Mouse (Mus musculus) adrenal gland, postnatal 0 days (tissue): ENCODE measurements around the gene Ifi207. TPM values are rescaled to one million over a fixed set of nuclear protein-coding genes. Genes with fewer than 3 reads are reported as not detected.

Experiments used
- polyA plus RNA-seq: library from polyadenylated mRNA; unstranded; fragments of >200 nt; fragmentation: Nextera tagmentation; extraction: Ambion mirVana; gene quantifications from 2 replicates; pipeline ENCODE4 v1.2.1, GENCODE M21; 2015

The Ifi207 gene
- polyA plus RNA-seq = 2.8 and 3.3 TPM in 2 replicates

DNA sequence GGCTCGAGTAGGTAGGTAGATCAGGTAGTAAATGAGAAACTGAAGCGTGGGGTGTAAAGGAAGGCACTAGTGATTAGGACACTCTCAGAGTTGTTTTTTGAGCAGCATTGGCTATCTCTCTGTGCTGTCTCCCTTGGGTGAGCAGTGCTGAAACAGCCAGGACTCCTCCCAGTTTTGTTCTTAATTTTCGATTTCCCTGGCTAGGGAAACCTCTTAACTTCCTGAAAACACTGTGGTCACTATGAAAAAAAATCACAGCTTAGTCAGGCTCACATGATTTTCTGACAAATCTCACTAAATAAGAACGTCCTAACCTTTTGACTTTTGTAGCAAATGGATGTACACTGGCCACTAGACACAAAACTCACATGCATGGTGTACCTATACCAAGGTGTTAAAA, at the start of gene Ifi207:
Ifi207 (minus strand) TSS at position 92 of the 400 bp plus-strand sequence.

DNA sequence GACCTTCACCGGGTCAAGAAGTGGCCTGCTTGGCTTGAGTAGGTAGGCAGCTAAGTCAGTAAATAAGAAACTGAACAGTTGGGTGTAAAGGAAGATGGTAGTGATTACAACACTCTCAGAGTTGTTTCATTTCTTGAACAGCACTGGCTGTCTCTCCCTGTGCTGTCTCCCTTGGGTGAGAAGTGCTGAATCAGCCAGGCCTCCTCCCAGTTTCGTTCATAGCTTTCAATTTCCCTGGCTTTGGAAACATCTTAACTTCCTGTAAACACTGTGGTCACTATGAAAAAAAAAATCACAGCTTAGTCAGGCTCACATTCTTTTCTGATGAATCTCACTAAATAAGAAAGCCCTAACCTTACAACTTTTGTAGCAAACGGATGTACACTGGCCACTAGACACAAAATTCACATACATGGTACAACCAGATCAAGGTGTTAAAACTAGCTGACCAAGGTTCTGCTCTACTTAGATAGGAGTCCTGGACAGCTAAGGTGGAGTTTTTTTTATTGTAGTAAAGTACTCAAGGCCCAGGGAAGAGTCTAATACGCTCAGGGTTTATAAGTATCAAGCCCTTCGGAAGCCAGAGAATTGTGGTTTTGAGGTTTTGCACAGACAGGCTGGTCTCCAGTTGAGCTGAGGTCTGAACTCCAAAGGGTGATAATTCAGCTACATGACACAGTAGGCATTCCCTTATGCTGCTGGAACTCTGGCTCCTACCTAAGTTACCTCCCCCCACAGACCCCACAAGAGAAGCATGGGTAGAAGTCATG, 25.5 kb upstream of the Ifi207 start, which contains the start of gene Ifi204:
Ifi204 (minus strand) TSS at position 96 of the 770 bp plus-strand sequence.

DNA sequence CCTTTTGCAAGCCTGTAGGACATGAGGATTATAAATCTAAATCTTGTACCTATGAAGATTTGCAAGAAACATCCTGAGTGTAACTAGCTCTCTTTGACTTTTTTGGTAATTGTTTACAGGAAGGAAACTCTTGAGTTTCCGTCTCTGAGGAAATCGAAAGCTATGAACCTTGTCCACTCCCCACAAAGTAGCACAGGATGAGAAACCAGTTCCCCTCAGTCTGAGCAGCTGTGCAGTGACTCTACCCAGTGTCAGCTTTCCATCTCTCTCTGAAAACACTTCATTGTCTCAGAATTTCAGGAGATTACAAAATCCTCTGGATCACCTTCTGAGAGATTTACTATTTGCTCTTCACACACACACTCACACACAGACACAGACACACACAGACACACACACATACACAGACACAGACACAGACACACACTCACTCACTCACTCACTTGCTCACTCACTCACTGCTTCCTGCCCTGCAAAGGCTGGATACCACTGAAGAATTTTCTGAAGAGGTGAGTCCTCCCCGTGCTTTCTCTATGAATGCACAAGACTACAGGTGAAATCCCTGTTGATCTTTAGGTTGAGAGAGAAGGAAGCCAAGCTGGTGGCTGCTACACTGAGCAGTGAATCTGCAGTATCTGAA, 68.0 kb downstream of the Ifi207 start, which contains the start of gene Ifi208:
Ifi208 (plus strand) TSS at position 218 of the 640 bp plus-strand sequence.

Other genes starting within 250 kb of the Ifi207 start
- not detected in 2 replicates for gene Ifi214, start 205.8 kb downstream of the Ifi207 start, polyA plus RNA-seq
- 0.17 and 0.86 TPM in 2 replicates for gene Ifi213, start 142.5 kb downstream of the Ifi207 start, polyA plus RNA-seq
- gene Ifi209, start 110.8 kb downstream of the Ifi207 start, polyA plus RNA-seq = 0.76 and 1.2 TPM in 2 replicates
- 0.06 TPM in 1 of 2 replicates, not detected in the other for gene Ifi208, start 68.1 kb downstream of the Ifi207 start, polyA plus RNA-seq
- gene Ifi204, start 25.2 kb upstream of the Ifi207 start, polyA plus RNA-seq = 12.5 and 14.1 TPM in 2 replicates
- 4.8 and 6.8 TPM in 2 replicates for gene Ifi211, start 171.3 kb upstream of the Ifi207 start, polyA plus RNA-seq
- gene Mndal, start 200.7 kb upstream of the Ifi207 start, polyA plus RNA-seq = 8.1 and 16.0 TPM in 2 replicates
- gene Ifi203, start 200.9 kb upstream of the Ifi207 start, polyA plus RNA-seq = 6.6 and 8.8 TPM in 2 replicates
- not detected in 2 replicates for gene Ifi202b, start 241.0 kb upstream of the Ifi207 start, polyA plus RNA-seq